Mouse (Mus musculus): ENCODE results near the gene CN725425.

CN725425 gene

GRCm38 (mm10) chr15:91206518-91206917, 7.2 kb downstream of the CN725425 start:
- DNase-seq (ENCODE audit: low spot score) = no peak

GRCm38 (mm10) chr15:91237294-91237693, 38.0 kb downstream of the CN725425 start:
- no peak for DNase-seq (ENCODE audit: low spot score)

- DNase-seq (ENCODE audit: low spot score) = no peak
These were observed 41.5 kb downstream of the CN725425 start for GRCm38 (mm10) chr15:91240683-91241335.

- DNase-seq (ENCODE audit: low spot score) = no peak
These were observed 51.5 kb downstream of the CN725425 start for GRCm38 (mm10) chr15:91250815-91251214.

- DNase-seq (ENCODE audit: low spot score) = no peak
These were observed 52.5 kb downstream of the CN725425 start for GRCm38 (mm10) chr15:91251544-91252408.

- no peak for DNase-seq (ENCODE audit: low spot score)
These were observed 53.7 kb downstream of the CN725425 start for GRCm38 (mm10) chr15:91252956-91253355.

- no peak for DNase-seq (ENCODE audit: low spot score)
These were observed 56.0 kb downstream of the CN725425 start for GRCm38 (mm10) chr15:91255308-91255707.

- DNase-seq (ENCODE audit: low spot score) = no peak
These were observed 57.8 kb downstream of the CN725425 start for GRCm38 (mm10) chr15:91257140-91257539.

- no peak for DNase-seq (ENCODE audit: low spot score)
These were observed 61.3 kb downstream of the CN725425 start for GRCm38 (mm10) chr15:91260578-91260977.

GRCm38 (mm10) chr15:91263926-91264325, 64.6 kb downstream of the CN725425 start:
- no peak for DNase-seq (ENCODE audit: low spot score)

GRCm38 (mm10) chr15:91268532-91268931, 69.2 kb downstream of the CN725425 start:
- DNase-seq (ENCODE audit: low spot score) = no peak

- peak; percentile 12 for DNase-seq (ENCODE audit: low spot score)
These were observed 76.7 kb downstream of the CN725425 start for GRCm38 (mm10) chr15:91275961-91276360.

- DNase-seq (ENCODE audit: low spot score) = no peak
These were observed 80.3 kb downstream of the CN725425 start for GRCm38 (mm10) chr15:91279571-91279970.

GRCm38 (mm10) chr15:91281521-91281920, 82.2 kb downstream of the CN725425 start:
- no peak for DNase-seq (ENCODE audit: low spot score)

GRCm38 (mm10) chr15:91282822-91283221, 83.5 kb downstream of the CN725425 start:
- peak; percentile 25 for DNase-seq (ENCODE audit: low spot score)

GRCm38 (mm10) chr15:91283418-91283817, 84.1 kb downstream of the CN725425 start:
- DNase-seq (ENCODE audit: low spot score) = no peak

GRCm38 (mm10) chr15:91299319-91299835, 100.1 kb downstream of the CN725425 start:
- peak; percentile 22 for DNase-seq (ENCODE audit: low spot score)

- peak; percentile 92 for DNase-seq (ENCODE audit: low spot score)
These were observed 102.1 kb downstream of the CN725425 start for GRCm38 (mm10) chr15:91301366-91301765.

- DNase-seq (ENCODE audit: low spot score) = peak; percentile 37
These were observed 105.1 kb downstream of the CN725425 start for GRCm38 (mm10) chr15:91304296-91304852.

All from urinary bladder, postnatal 14 days (tissue).